Mouse (Mus musculus): ENCODE measurements around the gene Ubtd1. TPM values are rescaled to one million over a fixed set of nuclear protein-coding genes. Genes with fewer than 3 reads are reported as not detected.

Gene Ubtd1
- polyA plus RNA-seq, 1 experiment, result 20.9 TPM

DNA sequence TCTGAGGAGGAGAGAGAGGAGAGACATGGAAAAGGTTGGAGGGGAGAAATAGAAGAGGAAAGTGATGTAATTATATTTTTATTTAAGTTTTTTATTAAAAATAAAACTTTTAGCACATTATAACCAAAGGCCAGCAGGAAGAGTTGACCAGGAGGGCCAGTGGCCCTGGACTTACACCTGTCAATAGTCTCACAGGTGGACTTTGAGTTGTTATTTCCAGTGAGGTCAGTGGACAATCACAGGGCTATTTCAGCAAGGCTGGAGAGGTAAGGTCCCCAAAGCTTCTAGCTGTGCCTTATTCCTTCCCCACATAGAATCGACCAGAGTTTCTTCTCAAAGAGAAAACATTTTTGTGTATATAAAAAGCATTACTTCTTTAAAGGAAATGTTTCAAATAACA lies 68.7 kb downstream of the Ubtd1 start:
- TF ChIP-seq CTCF (IDR thresholded peaks at IDR 0.05; ENCODE audit: borderline replicate concordance, extremely low read depth, insufficient read depth, insufficient read length) (no peak), POLR2A (IDR thresholded peaks at IDR 0.05; ENCODE audit: borderline replicate concordance, extremely low read depth, insufficient read depth, insufficient read length, poor library complexity, severe bottlenecking) (no peak)
- DNase-seq (ENCODE audit: low read depth), result no peak

DNA sequence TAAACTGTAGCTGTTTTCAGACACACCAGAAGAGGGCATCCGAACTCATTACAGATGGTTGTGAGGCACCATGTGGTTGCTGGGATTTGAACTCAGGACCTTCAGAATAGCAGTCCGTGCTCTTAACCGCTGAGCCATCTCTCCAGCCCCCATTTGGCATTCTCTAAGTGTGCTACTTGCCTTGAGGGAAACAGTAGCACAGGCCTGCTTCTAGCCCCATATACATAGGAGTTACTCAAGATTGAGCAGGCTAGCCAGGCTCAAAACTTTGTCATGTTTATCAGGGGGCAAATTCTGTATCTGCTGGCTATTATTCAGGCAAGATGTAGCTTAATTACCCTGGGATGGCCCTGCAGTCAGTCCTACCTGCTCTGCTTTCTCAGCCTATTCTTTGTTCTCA lies 69.8 kb downstream of the Ubtd1 start:
- no peak for DNase-seq (ENCODE audit: low read depth)
- TF ChIP-seq CTCF (IDR thresholded peaks at IDR 0.05; ENCODE audit: borderline replicate concordance, extremely low read depth, insufficient read depth, insufficient read length) (no peak), POLR2A (IDR thresholded peaks at IDR 0.05; ENCODE audit: borderline replicate concordance, extremely low read depth, insufficient read depth, insufficient read length, poor library complexity, severe bottlenecking) (no peak)

DNA sequence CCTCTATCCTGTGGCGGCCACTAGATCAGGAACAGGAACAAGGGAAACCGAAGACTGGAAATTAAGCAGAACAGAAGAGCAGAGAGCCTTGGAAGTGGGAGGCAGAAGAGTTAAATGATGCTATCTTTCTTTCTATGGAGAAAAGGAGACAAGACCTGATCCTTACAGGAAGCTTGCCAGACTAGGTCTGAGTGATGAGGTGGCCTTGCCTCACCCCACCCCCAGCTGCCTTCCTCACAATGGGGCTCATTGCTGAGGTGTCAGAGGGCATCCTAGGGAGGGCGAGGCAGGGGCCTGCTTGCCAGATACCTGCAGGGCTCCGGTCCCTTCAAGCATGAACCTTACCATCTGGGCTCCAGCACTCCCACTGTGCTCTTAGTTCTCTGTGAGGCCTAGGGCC lies 70.4 kb downstream of the Ubtd1 start, which contains the start of gene 4933411K16Rik:
Gene 4933411K16Rik, plus strand, starts transcription at position 301 of the 400 bp plus-strand sequence.
- DNase-seq (ENCODE audit: low read depth), result no peak
- TF ChIP-seq CTCF (IDR thresholded peaks at IDR 0.05; ENCODE audit: borderline replicate concordance, extremely low read depth, insufficient read depth, insufficient read length) (no peak), POLR2A (IDR thresholded peaks at IDR 0.05; ENCODE audit: borderline replicate concordance, extremely low read depth, insufficient read depth, insufficient read length, poor library complexity, severe bottlenecking) (no peak)

DNA sequence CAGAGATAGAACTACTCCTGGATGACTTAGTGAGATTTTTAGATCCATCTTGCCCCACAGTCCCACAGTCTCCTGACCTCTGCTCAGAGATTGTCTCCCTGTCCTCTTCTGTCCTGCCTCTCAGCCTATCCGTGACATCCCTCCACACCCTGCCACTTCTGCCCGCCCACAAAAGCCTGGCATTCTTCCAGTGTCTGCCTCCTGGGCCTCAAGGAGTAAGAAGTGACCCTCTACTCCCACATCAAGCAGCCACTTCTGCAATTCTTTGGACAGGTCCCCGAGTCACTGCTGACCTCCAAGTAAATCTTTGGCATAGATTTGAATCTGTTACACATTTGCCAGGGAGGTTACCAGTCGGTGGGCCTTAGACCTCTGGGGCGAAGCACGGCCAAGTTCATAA lies 72.7 kb downstream of the Ubtd1 start:
- TF ChIP-seq POLR2A (IDR thresholded peaks at IDR 0.05; ENCODE audit: borderline replicate concordance, extremely low read depth, insufficient read depth, insufficient read length, poor library complexity, severe bottlenecking) (no peak), CTCF (IDR thresholded peaks at IDR 0.05; ENCODE audit: borderline replicate concordance, extremely low read depth, insufficient read depth, insufficient read length) (no peak)
- DNase-seq (ENCODE audit: low read depth), result no peak

DNA sequence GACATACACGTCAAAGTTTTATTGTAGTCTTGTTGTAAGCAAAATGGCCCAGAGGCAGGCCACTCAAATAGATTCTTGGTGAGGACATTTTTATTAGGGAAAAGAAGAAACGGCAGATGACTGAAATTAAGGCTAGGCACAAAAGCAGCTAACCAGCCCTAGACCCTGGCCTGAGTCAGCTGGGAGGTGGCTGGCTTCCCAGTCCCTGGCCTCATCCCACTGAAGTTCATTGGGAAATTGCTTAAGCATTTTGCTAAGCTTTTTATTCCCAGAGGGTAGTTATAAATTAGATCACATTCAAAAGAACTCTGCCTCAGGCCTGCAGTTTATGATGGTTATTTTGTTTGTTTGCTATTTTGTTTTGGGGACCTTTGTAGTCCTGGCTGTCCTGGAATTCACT lies 74.3 kb downstream of the Ubtd1 start:
- no peak for DNase-seq (ENCODE audit: low read depth)
- no peak for TF ChIP-seq POLR2A (IDR thresholded peaks at IDR 0.05; ENCODE audit: borderline replicate concordance, extremely low read depth, insufficient read depth, insufficient read length, poor library complexity, severe bottlenecking)
- TF ChIP-seq CTCF (IDR thresholded peaks at IDR 0.05; ENCODE audit: borderline replicate concordance, extremely low read depth, insufficient read depth, insufficient read length), result no peak

DNA sequence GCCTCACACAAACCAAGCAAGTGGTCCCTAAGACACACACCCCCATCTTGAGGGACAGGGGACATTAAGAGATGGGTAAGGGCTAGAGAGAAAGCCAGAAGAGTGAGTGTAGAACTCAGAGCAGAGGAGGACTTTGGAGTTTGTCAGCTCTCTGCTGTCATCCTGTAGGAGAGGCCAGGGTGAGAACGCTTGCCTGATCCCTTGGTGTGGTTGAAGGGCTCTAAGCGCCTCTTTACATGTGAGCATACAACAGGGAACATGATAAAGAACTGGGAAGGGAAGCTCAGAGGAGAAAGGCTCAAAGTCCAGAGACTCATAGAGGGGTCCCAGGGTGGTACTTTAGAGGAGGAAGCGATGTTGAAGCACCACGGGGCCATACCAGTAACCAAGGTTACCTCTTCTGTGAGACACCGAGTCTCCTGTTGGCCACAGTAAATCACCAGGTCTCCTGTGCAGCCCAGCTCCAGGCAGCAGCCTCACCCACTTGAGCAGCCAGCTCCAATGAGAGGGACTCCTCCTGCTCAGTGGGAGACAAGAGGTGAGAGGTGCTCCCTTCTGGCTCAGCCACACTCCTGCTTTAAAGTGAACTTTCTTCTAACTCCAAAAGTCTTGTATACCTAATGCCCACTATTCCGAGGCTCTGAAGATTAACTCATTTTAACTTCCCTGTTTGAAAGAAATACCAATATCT lies 75.3 kb downstream of the Ubtd1 start:
- DNase-seq (ENCODE audit: low read depth), result no peak
- TF ChIP-seq POLR2A (IDR thresholded peaks at IDR 0.05; ENCODE audit: borderline replicate concordance, extremely low read depth, insufficient read depth, insufficient read length, poor library complexity, severe bottlenecking), result no peak

DNA sequence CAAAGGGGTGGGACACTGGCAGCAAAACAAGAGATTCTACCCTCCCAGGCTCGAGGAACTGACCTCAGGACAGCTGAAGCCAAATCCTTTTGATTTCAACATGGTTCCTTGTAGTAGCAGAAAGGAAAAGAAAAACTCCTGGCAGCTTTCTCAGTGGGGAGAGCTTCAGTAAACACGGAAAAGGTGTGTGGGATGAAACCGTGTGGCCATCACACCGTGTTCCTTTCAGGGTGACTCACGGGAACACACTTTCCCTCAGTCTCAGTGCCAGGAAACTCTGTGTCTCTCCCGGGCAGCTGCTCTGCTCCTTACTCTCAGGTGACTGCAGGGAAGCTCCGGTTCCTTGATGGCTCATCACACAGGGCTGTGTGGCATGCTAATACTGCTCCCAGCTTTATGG lies 76.9 kb downstream of the Ubtd1 start:
- no peak for DNase-seq (ENCODE audit: low read depth)
- no peak for TF ChIP-seq CTCF (IDR thresholded peaks at IDR 0.05; ENCODE audit: borderline replicate concordance, extremely low read depth, insufficient read depth, insufficient read length)
- TF ChIP-seq POLR2A (IDR thresholded peaks at IDR 0.05; ENCODE audit: borderline replicate concordance, extremely low read depth, insufficient read depth, insufficient read length, poor library complexity, severe bottlenecking), result no peak

DNA sequence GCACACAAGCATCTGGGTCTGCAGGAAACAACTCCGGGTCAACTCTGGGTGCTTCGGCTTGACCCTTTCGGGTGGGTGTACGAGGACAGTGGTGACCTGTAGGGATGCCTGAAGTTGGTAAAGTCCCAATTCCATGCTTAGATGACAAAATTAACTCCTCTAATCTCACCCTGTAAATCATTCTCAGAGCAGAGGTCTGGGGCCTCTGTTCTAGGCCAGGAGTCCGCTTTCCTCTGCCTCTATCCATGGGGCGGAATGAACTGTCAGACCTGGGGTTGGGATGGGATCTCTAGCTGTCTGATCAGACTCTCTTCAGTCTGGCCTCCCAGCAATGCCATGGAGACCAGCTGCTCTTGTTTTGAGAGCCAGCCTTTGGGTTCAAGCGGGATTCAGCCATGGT lies 79.9 kb downstream of the Ubtd1 start:
- TF ChIP-seq CTCF (IDR thresholded peaks at IDR 0.05; ENCODE audit: borderline replicate concordance, extremely low read depth, insufficient read depth, insufficient read length) (no peak), POLR2A (IDR thresholded peaks at IDR 0.05; ENCODE audit: borderline replicate concordance, extremely low read depth, insufficient read depth, insufficient read length, poor library complexity, severe bottlenecking) (no peak)
- DNase-seq (ENCODE audit: low read depth), result no peak

DNA sequence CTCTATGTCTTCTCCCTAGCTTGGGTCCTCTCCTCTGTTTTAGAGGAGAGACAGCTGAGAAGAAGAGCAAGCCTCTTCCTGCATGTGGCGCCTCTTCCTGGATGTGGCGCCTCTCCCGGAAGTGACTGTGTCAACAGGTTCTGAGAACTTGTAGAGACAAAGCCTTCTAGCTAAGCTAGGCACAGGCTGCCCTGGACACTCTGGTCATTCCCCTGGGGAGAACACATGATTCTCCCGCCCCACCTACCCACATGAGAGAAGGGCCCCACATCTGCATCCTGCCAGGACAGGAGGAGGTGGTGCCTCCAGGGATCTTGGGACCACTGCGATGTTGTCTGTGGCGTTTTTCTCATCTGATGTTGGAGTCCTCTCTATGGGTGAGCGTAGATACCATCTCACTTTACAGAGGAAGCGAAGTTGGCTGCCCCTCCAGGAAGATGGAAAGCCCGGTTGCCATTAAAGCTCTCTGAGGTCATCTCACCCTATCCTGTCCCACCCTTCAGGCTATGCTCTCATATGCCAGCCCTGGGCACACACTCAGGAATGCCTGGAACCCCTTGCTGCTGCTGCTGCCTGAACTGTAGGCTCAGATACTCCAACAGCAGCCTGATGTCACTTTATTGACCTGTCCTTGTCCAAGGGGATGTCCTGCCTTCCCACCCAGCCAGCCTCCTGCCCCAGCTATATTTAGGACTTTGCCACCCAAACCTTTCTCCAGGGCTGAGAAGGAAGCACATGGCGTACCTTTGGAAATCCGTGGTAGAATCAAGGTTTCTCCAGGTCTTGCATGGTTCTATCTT lies 87.1 kb downstream of the Ubtd1 start:
- TF ChIP-seq CTCF (IDR thresholded peaks at IDR 0.05; ENCODE audit: borderline replicate concordance, extremely low read depth, insufficient read depth, insufficient read length), result no peak
- no peak for TF ChIP-seq POLR2A (IDR thresholded peaks at IDR 0.05; ENCODE audit: borderline replicate concordance, extremely low read depth, insufficient read depth, insufficient read length, poor library complexity, severe bottlenecking)
- no peak for DNase-seq (ENCODE audit: low read depth)

DNA sequence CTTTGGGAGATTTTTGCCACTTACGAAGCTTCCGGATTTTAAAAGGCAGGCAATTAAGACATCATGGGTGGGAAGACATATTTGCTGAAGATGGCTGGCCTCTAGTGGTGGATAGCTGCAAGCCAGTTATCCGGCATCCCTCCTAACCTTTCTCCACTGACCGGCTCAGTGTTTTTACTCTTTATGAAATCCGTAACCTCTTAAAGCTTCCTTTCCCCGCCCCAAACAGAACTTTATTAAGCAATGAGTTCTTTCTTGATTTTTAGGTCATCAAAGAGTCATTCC lies 87.6 kb downstream of the Ubtd1 start:
- peak; percentile 38 for DNase-seq (ENCODE audit: low read depth)
- TF ChIP-seq CTCF (IDR thresholded peaks at IDR 0.05; ENCODE audit: borderline replicate concordance, extremely low read depth, insufficient read depth, insufficient read length) (peak; percentile 51; the same call in 1 of the 2 replicates), POLR2A (IDR thresholded peaks at IDR 0.05; ENCODE audit: borderline replicate concordance, extremely low read depth, insufficient read depth, insufficient read length, poor library complexity, severe bottlenecking) (no peak)

DNA sequence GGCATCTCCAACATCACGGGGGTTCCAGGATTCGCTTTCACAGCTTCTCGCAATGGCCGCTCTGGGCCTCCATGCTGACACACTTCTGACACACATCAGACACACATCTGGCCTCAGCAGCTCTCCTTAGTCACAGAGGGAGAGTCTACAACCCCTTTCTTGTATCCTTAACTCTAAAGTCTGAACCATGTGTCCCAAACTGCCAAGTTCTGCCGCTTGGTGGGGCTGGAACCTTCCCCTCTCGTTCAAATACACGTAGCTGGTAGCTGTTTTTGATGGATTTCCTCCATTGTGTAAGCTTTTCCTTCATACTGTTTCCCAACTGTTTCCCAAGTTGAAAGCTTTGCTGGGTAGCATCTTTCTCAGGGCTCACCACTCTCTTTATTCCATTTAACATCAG lies 89.7 kb downstream of the Ubtd1 start:
- TF ChIP-seq CTCF (IDR thresholded peaks at IDR 0.05; ENCODE audit: borderline replicate concordance, extremely low read depth, insufficient read depth, insufficient read length) (no peak; the same call in 1 of the 2 replicates), POLR2A (IDR thresholded peaks at IDR 0.05; ENCODE audit: borderline replicate concordance, extremely low read depth, insufficient read depth, insufficient read length, poor library complexity, severe bottlenecking) (no peak)
- DNase-seq (ENCODE audit: low read depth), result no peak
